Mouse (Mus musculus) spleen, postnatal 36 days (tissue): Measurements from ENCODE around the gene Fpr-rs3.

Source experiments
- DNase-seq, 2 experiments: peaks; one replicate each; pipeline ENCODE4 v3.0.0; 2022; ENCODE audit warnings: low spot score in 2 of 2, mixed read lengths in 1 of 2

The Fpr-rs3 gene

GRCm38 (mm10) chr17:20624777-20625176 lies at the start of gene Fpr-rs3:
Gene Fpr-rs3 (minus strand): TSS chr17:20624877.
- no peak for DNase-seq

GRCm38 (mm10) chr17:20596323-20596722 lies 28.4 kb downstream of the Fpr-rs3 start, which contains the start of gene Vmn2r110:
Gene Vmn2r110 (minus strand): TSS chr17:20596423.
- no peak for DNase-seq
